Mouse (Mus musculus) liver, adult 2 months (tissue): ENCODE results near the gene Lrrc15.

Source experiments
- CTCF ChIP-seq: fragments of 200-500 bp; IDR thresholded peaks from 2 replicates; pipeline ENCODE4 v1.5.1; 2011; ENCODE audit warnings: low read depth, low read length, control low read depth
- POLR2A ChIP-seq: fragments of 200-500 bp; IDR thresholded peaks from 2 replicates; pipeline ENCODE4 v1.6.1; 2011; ENCODE audit warnings: low read length, control low read depth; ENCODE audit not compliant: insufficient read depth; ENCODE audit errors: extremely low read depth

GRCm38 (mm10) chr16:30314236-30314635 is 31.2 kb upstream of the Lrrc15 start:
- TF ChIP-seq CTCF (peak; percentile 50), POLR2A (no peak)
